Mouse (Mus musculus): ENCODE measurements at regions not wholly inside any gene's neighbourhood (a gene's known extent, or its start where the extent isn't known, plus 50 kb on each side); places are given as distances from the start of the nearest gene placed in this dataset.

DNA sequence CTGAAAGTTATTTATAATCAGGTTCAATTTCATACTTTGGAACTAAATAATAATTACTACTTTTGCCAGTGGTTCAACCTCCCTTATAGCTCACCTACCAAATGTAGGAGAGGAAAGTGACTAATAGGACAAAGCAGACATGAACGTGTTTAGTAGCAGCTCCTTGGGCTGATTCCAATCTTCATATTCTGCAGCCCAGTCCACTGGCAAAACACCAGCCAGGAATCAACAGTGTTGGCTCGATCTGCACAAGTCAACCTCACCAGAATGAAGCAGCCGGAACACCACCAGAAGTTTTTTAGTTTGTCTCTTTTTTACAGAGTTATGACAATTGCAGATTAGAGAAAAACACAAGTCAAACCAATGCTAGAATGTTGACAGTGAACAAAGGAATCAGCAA lies 717.0 kb downstream of the Pcdh17 start:
- H3K9ac ChIP-seq (ENCODE audit: low read length): no peak overlapping the region
- no peaks in the 10 kb centered on the region for H3K4me1 ChIP-seq (ENCODE audit: control insufficient read depth, insufficient read depth, low read length)
- ATAC-seq (ENCODE audit: insufficient number of reproducible peaks, low FRiP score, low TSS enrichment, low read depth) (no peak), DNase-seq (ENCODE audit: low spot score) (no peak)
- no peaks in the 10 kb centered on the region for H3K36me3 ChIP-seq (ENCODE audit: control insufficient read depth, insufficient read depth, low read length)
- H3K27me3 ChIP-seq (ENCODE audit: control insufficient read depth, insufficient read depth, low read length): no peaks in the 10 kb centered on the region
- no peak overlapping the region for H3K4me3 ChIP-seq (ENCODE audit: low read depth, low read length)
- WGBS: 89% methylated on average over 3 of the region's 3 CpGs
- H3K9me3 ChIP-seq (ENCODE audit: control insufficient read depth, low read length): no peaks in the 10 kb centered on the region
- H3K4me2 ChIP-seq (ENCODE audit: low read depth, severe bottlenecking): no peak overlapping the region
- no peak overlapping the region for H3K27ac ChIP-seq (replicated peaks; ENCODE audit: low read depth, low read length)

DNA sequence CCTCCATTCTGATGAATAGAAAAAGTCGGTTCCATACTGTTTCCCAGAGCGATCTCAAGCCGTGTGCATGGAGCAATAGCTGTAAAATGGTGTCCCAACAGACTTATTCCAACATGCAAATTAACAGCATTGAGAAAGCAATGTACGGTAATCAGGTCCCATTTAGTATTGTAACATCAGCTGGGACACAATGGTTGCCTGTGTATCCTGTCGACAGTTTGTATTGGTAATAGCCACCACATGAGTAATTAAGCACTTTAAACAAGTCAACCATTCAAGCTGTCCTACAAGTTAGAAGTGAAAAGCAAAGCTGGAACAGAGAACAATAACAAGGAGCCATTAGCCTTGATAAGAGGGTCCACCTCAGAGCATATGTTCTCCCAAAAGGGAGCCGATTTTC lies 743.4 kb downstream of the Pcdh17 start:
- H3K27me3 ChIP-seq (ENCODE audit: control insufficient read depth, insufficient read depth, low read length): no peaks in the 10 kb centered on the region
- H3K9ac ChIP-seq (ENCODE audit: low read length): no peak overlapping the region
- no peaks in the 10 kb centered on the region for H3K4me1 ChIP-seq (ENCODE audit: control insufficient read depth, insufficient read depth, low read length)
- H3K4me3 ChIP-seq (ENCODE audit: low read depth, low read length): no peak overlapping the region
- DNase-seq (ENCODE audit: low spot score) (no peak), ATAC-seq (ENCODE audit: insufficient number of reproducible peaks, low FRiP score, low TSS enrichment, low read depth) (no peak)
- H3K9me3 ChIP-seq (ENCODE audit: control insufficient read depth, low read length): no peaks in the 10 kb centered on the region
- no peak overlapping the region for H3K27ac ChIP-seq (replicated peaks; ENCODE audit: low read depth, low read length)
- no peak overlapping the region for H3K4me2 ChIP-seq (ENCODE audit: low read depth, severe bottlenecking)
- no peaks in the 10 kb centered on the region for H3K36me3 ChIP-seq (ENCODE audit: control insufficient read depth, insufficient read depth, low read length)
- 88% methylated on average over 6 of the region's 6 CpGs for WGBS

DNA sequence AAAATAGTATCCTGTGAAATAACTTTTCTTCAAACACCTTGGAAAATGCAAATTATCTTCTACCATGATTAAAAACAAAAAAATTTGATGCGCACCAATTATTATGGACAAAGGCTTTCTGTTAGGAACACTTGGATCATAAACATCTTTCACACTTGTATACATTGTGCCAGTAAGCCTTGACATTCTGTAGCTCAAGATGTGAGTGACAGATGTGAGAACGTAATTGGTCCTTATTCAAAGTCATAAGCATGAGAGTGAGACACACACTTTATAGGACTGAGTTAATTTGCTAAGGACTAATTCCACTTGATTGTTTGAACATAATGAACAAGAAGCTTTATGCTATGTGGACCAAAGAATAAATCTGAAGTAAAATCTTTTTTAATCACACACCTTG lies 760.7 kb downstream of the Pcdh17 start:
- no peak for DNase-seq (ENCODE audit: low spot score)
- H3K4me2 ChIP-seq (ENCODE audit: low read depth, severe bottlenecking): no peak overlapping the region
- H3K27me3 ChIP-seq (ENCODE audit: control insufficient read depth, insufficient read depth, low read length): no peaks in the 10 kb centered on the region
- no peaks in the 10 kb centered on the region for H3K9me3 ChIP-seq (ENCODE audit: control insufficient read depth, low read length)
- no peak overlapping the region for H3K27ac ChIP-seq (replicated peaks; ENCODE audit: low read depth, low read length)
- no peak for ATAC-seq (ENCODE audit: insufficient number of reproducible peaks, low FRiP score, low TSS enrichment, low read depth)
- H3K9ac ChIP-seq (ENCODE audit: low read length): no peak overlapping the region
- no peaks in the 10 kb centered on the region for H3K4me1 ChIP-seq (ENCODE audit: control insufficient read depth, insufficient read depth, low read length)
- no peaks in the 10 kb centered on the region for H3K36me3 ChIP-seq (ENCODE audit: control insufficient read depth, insufficient read depth, low read length)
- no peak overlapping the region for H3K4me3 ChIP-seq (ENCODE audit: low read depth, low read length)
- 92% methylated on average over 2 of the region's 2 CpGs for WGBS

DNA sequence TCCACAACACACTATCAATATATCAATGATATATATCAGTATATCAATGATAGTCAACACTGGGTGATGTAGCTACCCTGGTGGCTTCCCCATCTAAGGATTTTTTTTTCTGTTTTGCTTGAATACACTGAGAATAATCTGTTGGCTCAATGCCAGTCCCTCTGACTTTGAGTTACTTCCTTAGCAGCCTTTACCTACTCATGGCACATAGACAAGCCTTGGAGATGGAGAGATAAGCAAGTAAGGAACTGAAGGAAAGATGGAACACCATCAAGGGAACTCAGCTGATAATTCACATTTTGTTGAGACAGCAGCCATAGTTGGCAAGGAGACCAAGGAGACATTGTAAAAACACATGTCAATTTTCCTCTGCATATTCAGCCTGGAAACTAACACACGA lies 765.0 kb downstream of the Pcdh17 start:
- ATAC-seq (ENCODE audit: insufficient number of reproducible peaks, low FRiP score, low TSS enrichment, low read depth): no peak
- Histone ChIP-seq H3K27me3 (ENCODE audit: control insufficient read depth, insufficient read depth, low read length) (no peaks in the 10 kb centered on the region), H3K9ac (ENCODE audit: low read length) (no peak overlapping the region), H3K4me1 (ENCODE audit: control insufficient read depth, insufficient read depth, low read length) (no peaks in the 10 kb centered on the region), H3K4me2 (ENCODE audit: low read depth, severe bottlenecking) (no peak overlapping the region), H3K27ac (replicated peaks; ENCODE audit: low read depth, low read length) (no peak overlapping the region), H3K4me3 (ENCODE audit: low read depth, low read length) (no peak overlapping the region), H3K36me3 (ENCODE audit: control insufficient read depth, insufficient read depth, low read length) (no peaks in the 10 kb centered on the region), H3K9me3 (ENCODE audit: control insufficient read depth, low read length) (no peaks in the 10 kb centered on the region)
- DNase-seq (ENCODE audit: low spot score): no peak
- 91% methylated on average over 1 of the region's 1 CpGs for WGBS

DNA sequence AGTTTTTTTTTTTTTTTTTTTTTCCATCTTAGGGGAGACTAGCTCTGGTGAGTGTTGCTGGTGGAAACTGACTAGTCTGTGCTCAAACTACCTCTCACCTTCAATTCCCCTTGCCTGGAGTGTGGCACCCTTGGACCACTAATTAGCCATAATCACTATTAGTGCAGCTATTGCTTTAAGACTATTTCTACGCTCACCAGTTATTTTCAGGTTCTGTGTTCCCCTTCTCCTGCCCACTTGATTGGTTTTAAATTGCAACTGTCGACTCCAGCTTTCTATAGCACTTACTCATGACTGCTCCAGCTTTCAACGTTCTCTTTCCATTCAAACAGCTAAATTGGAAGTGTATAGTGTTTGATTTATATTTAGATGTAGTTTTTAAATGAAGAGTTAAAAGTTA lies 771.7 kb downstream of the Pcdh17 start:
- ATAC-seq (ENCODE audit: insufficient number of reproducible peaks, low FRiP score, low TSS enrichment, low read depth) (peak; percentile 73), DNase-seq (ENCODE audit: low spot score) (peak; percentile 22)
- Histone ChIP-seq H3K9ac (ENCODE audit: low read length) (no peak overlapping the region), H3K4me2 (ENCODE audit: low read depth, severe bottlenecking) (no peak overlapping the region), H3K4me3 (ENCODE audit: low read depth, low read length) (no peak overlapping the region), H3K36me3 (ENCODE audit: control insufficient read depth, insufficient read depth, low read length) (no peaks in the 10 kb centered on the region), H3K27me3 (ENCODE audit: control insufficient read depth, insufficient read depth, low read length) (no peaks in the 10 kb centered on the region), H3K27ac (replicated peaks; ENCODE audit: low read depth, low read length) (no peak overlapping the region), H3K4me1 (ENCODE audit: control insufficient read depth, insufficient read depth, low read length) (no peaks in the 10 kb centered on the region), H3K9me3 (ENCODE audit: control insufficient read depth, low read length) (no peaks in the 10 kb centered on the region)
- 23% methylated on average over 3 of the region's 3 CpGs for WGBS
